Mouse (Mus musculus) stomach, postnatal 0 days (tissue): Measurements from ENCODE around the gene Asrgl1. TPM values are rescaled to one million over a fixed set of nuclear protein-coding genes. Genes with fewer than 3 reads are reported as not detected.
"Not testable (repeated sequence)": the region's sequence is repeated elsewhere in the genome, so short reads cannot be mapped to it uniquely, and the experiment has no call there.

ENCODE experiments used
- ATAC-seq: fragments of 200-750 bp; cut with Nextera tagmentation; 2 replicates; pipeline ENCODE4 v1.8.0; 2017; ENCODE audit not compliant: low FRiP score, low TSS enrichment
- DNase-seq: peaks from one replicate; pipeline ENCODE4 v3.0.0-alpha.2; 2016; ENCODE audit warnings: low spot score
- H3K27ac ChIP-seq: fragments of 300-500 bp; sonication (generic); replicated peaks from 2 replicates; pipeline ENCODE4 v1.5.1; 2014; ENCODE audit warnings: mild to moderate bottlenecking, control low read depth
- H3K27me3 ChIP-seq: fragments of 300-500 bp; sonication (generic); 2 replicates; pipeline ENCODE4 v1.6.1; 2014; ENCODE audit warnings: low read length; ENCODE audit not compliant: control insufficient read depth, insufficient read depth
- H3K36me3 ChIP-seq: fragments of 300-500 bp; sonication (generic); 2 replicates; pipeline ENCODE4 v1.6.1; 2014; ENCODE audit warnings: low read length, mixed read lengths; ENCODE audit not compliant: control insufficient read depth, insufficient read depth
- H3K4me1 ChIP-seq: fragments of 300-500 bp; sonication (generic); replicated peaks from 2 replicates; pipeline ENCODE4 v1.6.1; 2014; ENCODE audit warnings: antibody characterized with exemption; ENCODE audit not compliant: control insufficient read depth, insufficient read depth
- H3K4me2 ChIP-seq: fragments of 300-500 bp; sonication (generic); replicated peaks from 2 replicates; pipeline ENCODE4 v1.6.1; 2014; ENCODE audit warnings: low read depth, mild to moderate bottlenecking, control low read depth, moderate library complexity
- H3K4me3 ChIP-seq: fragments of 300-500 bp; sonication (generic); 2 replicates; pipeline ENCODE4 v1.5.1; 2014; ENCODE audit warnings: low read depth, low read length, control low read depth
- H3K9ac ChIP-seq: fragments of 300-500 bp; sonication (generic); 2 replicates; pipeline ENCODE4 v1.6.1; 2014; ENCODE audit warnings: mild to moderate bottlenecking, low read length, control low read depth, mixed read lengths
- H3K9me3 ChIP-seq: fragments of 300-500 bp; sonication (generic); 2 replicates; pipeline ENCODE4 v1.6.1; 2016; ENCODE audit warnings: low read length; ENCODE audit not compliant: control insufficient read depth
- CTCF ChIP-seq: IDR thresholded peaks from 2 replicates; pipeline ENCODE4 v1.5.1; 2016; ENCODE audit warnings: antibody characterized with exemption, low read depth, mild to moderate bottlenecking, moderate library complexity
- EP300 ChIP-seq: optimal IDR thresholded peaks from 2 replicates; pipeline ENCODE3; 2016; ENCODE audit warnings: antibody characterized with exemption
- WGBS: fragments of 180-500 bp; shearing (Covaris S2); extraction: QIAGEN DNeasy Blood & Tissue Kit; methylation state at CpG from one replicate; pipeline ENCODE4 v1.1.7; 2014; 5-methylcytosine and 5-hydroxymethylcytosine counted together
- polyA plus RNA-seq: library from polyadenylated mRNA; unstranded; fragments of >200 nt; fragmentation: Nextera tagmentation; extraction: Ambion mirVana; gene quantifications from 2 replicates; pipeline ENCODE4 v1.2.1, GENCODE M21; 2015

Gene Asrgl1
- polyA plus RNA-seq, 1 experiment from 2014 or later = 7.5 TPM

DNA sequence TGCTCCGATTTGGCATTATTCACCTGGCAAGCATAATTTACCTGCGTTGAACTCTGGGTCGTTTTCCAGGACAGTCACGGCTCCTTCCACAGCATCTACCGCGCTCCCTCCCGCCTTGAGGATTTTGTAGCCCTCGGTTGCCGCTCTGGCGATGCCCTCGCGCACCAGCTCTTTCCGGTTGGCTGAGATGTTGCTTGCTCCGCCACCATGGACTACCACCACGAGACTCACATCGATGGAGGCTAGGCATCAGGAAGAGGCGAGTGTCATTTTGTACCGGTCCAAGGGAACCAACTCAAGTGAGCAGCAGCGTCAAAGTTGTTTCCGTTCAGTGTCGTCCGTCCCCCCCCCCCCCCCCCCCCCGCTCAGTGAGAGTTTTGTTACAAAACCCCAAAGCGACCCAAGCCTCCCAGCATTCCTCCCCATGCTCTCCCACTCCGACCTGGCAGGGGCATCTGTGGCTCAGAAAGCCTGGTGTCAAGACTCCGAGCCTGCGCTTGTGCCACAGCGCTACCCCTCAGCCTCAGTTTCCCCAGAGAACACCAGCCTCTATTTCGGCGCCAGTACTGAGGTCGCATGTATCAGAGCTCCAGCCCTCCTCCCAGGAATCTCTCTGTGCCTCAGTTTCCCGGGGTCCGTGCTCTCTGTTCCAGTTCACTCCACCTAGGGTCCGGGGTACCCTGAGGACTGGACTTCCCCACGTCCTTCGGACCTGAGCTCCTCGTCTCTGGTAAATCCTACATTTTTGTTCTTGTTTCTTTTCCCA lies 507 bp downstream of the Asrgl1 start:
- Histone ChIP-seq H3K36me3 (no peaks in the 10 kb centered on the region), H3K4me3 (peak overlapping the region; percentile 66), H3K4me2 (peak overlapping the region; percentile 99), H3K9ac (peak overlapping the region; percentile 75), H3K27me3 (no peaks in the 10 kb centered on the region), H3K4me1 (no peaks in the 10 kb centered on the region), H3K9me3 (no peaks in the 10 kb centered on the region), H3K27ac (peak overlapping the region; percentile 40; the same call in 1 of the 2 replicates)
- TF ChIP-seq EP300 = no peak
- TF ChIP-seq CTCF = no peak
- DNase-seq (peak; percentile 34), ATAC-seq (peak; percentile 59)
- under 1% methylated on average over 34 of the region's 37 CpGs for WGBS

DNA sequence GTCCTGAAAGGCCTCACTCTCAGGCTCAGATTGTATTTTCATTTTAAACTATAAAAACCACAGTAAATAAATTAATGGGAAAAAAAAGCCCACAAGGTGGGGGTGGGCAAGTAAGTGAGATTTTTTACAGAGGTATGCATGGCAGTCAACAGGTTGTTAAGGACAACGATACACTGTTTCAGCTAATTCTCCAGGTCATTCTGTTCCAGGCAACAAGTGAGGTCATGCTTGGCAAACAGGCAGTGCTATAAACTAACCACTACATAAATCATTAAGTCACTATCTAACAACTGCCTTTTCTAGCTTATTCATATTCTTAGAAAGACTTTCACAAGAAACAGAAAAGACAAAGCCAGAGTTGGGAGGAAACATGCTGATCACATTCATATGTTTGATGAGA lies 5.4 kb downstream of the Asrgl1 start:
- no peak overlapping the region for H3K9ac ChIP-seq
- no peak overlapping the region for H3K4me3 ChIP-seq
- TF ChIP-seq EP300 (no peak), CTCF (no peak)
- DNase-seq = no peak
- no peaks in the 10 kb centered on the region for H3K36me3 ChIP-seq
- no peak overlapping the region for H3K4me2 ChIP-seq
- no peaks in the 10 kb centered on the region for H3K4me1 ChIP-seq
- no peaks in the 10 kb centered on the region for H3K27me3 ChIP-seq
- WGBS = 25% methylated on average over 1 of the region's 1 CpGs
- ATAC-seq = peak; percentile 66; the same call in 1 of the 2 replicates
- H3K27ac ChIP-seq = no peak overlapping the region
- H3K9me3 ChIP-seq = no peaks in the 10 kb centered on the region

DNA sequence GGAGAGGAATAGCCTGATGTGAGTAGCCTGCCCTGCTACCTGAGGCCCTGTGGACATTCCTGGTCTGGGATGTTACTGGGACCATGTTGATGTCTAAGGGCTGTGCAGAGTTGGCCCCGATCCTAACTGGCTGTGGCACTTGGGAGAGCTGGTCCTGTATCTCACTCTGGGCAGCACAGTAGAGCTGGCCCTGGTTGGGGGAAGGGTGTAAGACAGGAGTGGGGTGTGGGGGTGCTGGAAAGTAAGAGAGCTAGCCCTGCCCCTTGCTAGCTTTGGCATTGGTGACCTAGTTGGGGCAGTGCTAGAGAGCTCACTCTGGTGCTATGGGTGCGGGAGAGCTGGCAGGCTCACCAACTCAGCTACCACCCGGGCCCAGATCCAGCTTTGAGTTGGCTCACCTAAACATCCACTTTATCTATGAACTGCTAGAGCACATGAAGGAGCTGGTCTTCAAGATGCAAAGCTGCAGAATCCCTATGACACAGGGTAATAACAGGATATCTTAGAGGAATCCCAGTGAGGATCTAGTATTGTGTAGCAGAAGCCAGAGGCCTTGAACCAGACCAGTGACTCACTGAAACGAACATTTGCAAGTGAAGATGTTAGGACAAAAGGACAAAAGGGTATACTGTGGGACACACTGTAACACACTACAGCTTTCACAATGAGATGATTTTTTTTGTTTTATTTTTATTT lies 6.8 kb downstream of the Asrgl1 start:
- DNase-seq = no peak
- H3K4me2 ChIP-seq = no peak overlapping the region
- H3K4me3 ChIP-seq = no peak overlapping the region
- H3K4me1 ChIP-seq = no peaks in the 10 kb centered on the region
- 89% methylated on average over 4 of the region's 4 CpGs for WGBS
- H3K36me3 ChIP-seq = no peaks in the 10 kb centered on the region
- TF ChIP-seq CTCF = no peak
- no peak for TF ChIP-seq EP300
- no peaks in the 10 kb centered on the region for H3K9me3 ChIP-seq
- no peak overlapping the region for H3K27ac ChIP-seq
- ATAC-seq = peak; percentile 49; the same call in 1 of the 2 replicates
- H3K9ac ChIP-seq = no peak overlapping the region
- H3K27me3 ChIP-seq = no peaks in the 10 kb centered on the region

DNA sequence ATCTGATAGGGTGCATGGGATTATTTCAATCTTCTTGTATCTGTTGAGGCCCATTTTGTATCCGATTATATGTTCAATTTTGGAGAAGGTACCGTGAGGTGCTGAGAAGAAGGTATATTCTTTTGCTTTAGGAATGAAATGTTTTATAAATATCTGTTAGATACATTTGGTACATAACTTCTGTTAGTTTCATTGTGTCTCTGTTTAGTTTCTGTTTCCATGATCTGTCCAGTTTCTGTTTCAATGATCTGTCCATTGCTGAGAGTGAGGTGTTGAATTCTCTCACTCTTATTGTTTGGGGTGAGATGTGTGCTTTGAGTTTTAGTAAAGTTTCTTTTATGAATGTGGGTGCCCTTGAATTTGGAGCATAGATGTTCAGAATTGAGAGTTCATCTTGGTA lies 11.4 kb downstream of the Asrgl1 start:
- not testable (repeated sequence) for H3K9me3 ChIP-seq, H3K27ac ChIP-seq, H3K4me1 ChIP-seq, H3K4me2 ChIP-seq, H3K9ac ChIP-seq, H3K27me3 ChIP-seq, ATAC-seq, DNase-seq, H3K4me3 ChIP-seq, H3K36me3 ChIP-seq
- 93% methylated on average over 2 of the region's 2 CpGs for WGBS

DNA sequence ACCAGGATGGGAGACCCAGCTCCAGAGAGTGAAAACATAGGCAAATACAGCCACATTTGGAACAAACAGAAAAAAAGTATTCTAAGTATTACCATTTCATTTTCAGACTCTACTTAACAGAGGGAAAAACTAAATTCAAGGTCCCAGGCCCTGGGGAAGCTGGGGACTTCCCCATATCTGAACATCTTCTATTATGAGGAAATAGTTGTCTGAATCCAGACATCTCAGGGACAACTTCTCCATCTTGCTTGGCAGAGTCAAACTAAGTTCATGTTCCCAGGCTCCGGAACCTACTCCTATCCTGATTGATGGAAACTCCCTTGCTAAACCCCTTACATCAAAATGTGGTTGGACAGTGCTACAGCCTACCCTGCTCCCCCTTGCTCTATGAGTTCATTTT lies 13.0 kb downstream of the Asrgl1 start:
- H3K9ac ChIP-seq = no peak overlapping the region
- 88% methylated on average over 1 of the region's 1 CpGs for WGBS
- no peaks in the 10 kb centered on the region for H3K36me3 ChIP-seq
- no peak overlapping the region for H3K27ac ChIP-seq
- no peak overlapping the region for H3K4me2 ChIP-seq
- no peaks in the 10 kb centered on the region for H3K4me1 ChIP-seq
- ATAC-seq = no peak
- DNase-seq = no peak
- no peak overlapping the region for H3K4me3 ChIP-seq
- H3K27me3 ChIP-seq = no peaks in the 10 kb centered on the region
- no peak for TF ChIP-seq CTCF
- no peak for TF ChIP-seq EP300
- H3K9me3 ChIP-seq = no peaks in the 10 kb centered on the region
